Mouse (Mus musculus) layer of hippocampus, adult 11-12 months (tissue): ENCODE data around the gene Cmah.

Experiments used
- DNase-seq: peaks from one replicate; pipeline ENCODE4 v3.0.0; 2022; ENCODE audit warnings: low spot score

The Cmah gene

GRCm38 (mm10) chr13:24481615-24482295, 154.6 kb downstream of the Cmah start:
- peak; percentile 63 for DNase-seq

- DNase-seq: no peak
Measured at GRCm38 (mm10) chr13:24483691-24484090, 156.5 kb downstream of the Cmah start.

GRCm38 (mm10) chr13:24484811-24485210, 157.6 kb downstream of the Cmah start:
- DNase-seq: no peak

GRCm38 (mm10) chr13:24485964-24486363, 158.8 kb downstream of the Cmah start:
- DNase-seq: no peak

GRCm38 (mm10) chr13:24486403-24486802, 159.2 kb downstream of the Cmah start:
- no peak for DNase-seq

DNA sequence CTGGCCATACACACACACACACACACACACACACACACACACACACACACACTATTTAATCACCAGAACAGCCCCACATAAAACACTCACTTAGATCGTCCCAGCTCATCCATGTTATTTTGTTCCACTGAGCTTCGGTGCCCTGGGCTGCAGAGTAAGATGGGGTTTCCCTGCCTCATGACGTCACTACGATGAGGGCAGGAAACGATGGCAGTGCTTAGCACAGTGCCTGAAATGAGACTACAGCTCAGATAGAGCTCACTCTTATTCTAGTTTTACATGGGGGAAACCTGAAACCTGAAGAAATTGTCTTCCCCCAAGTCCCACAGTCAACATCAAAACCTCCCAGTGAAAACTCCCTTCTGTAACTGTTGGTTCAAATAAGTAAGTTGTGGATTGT, 159.9 kb downstream of the Cmah start:
- DNase-seq: no peak

DNA sequence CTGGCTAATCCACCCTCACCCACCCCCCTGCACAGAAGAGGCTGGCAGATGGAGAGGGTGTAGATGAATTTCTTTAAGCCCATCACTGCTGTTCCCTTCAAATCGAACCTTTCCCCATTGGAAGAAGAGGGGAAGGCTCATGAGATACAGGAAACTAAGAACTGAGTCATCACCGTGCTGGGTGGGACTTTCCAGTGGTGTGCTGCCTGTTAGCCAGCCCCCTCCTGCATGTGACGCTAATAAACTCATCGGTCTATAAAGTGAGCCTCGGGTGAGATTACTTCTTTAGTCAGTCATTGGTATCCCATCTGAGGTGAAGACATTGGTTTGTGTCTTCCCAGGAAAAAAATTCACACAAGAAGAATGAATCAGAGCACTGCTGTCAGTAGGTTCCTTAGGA, 160.3 kb downstream of the Cmah start:
- DNase-seq: no peak

DNA sequence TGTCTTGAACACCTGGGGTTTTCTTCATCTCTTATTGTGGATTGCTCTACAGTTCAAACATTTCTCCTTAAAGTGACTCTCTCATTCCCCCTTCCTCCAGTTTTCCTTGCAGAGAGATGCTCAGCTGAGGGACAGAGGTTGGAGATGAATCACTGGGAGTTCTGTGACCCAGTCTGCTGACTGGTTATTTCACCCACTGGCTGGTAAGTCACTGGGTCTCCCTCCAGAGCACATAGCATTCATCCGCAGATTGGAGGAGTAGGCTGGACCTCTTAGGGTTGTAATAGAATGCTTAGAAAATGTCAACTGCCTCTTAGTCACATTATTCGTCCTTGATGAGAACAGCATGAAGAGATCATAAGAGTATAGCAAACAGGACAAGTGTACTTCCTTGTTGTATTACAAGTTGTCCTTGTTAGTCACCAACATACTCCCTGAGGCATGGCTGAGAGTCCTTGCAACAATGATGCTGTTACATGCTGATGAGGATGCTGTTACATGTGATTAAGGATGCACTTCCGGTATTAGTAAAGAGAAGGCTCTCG, 161.4 kb downstream of the Cmah start:
- DNase-seq: no peak

DNA sequence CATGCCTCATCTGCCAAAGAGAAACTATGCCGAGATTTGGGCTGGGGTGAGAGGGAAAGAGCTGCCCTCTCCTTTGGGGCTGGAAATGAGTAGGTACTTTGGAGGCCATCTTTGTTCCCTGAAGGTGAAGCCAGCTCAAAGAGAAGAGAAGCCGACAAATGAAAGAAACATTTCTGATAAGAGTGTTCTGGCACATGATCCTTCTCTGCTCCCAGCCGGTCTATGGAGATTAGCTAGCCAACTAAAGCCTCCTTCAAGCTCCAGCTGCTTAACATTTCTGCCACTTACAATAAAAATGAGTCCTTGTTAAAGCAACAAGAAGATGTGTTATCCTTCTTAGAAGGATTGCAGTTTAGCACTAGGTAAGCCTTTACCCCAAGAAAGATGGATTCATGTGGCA, 162.3 kb downstream of the Cmah start:
- DNase-seq: no peak

- no peak for DNase-seq
Measured at GRCm38 (mm10) chr13:24490041-24490440, 162.8 kb downstream of the Cmah start.

DNA sequence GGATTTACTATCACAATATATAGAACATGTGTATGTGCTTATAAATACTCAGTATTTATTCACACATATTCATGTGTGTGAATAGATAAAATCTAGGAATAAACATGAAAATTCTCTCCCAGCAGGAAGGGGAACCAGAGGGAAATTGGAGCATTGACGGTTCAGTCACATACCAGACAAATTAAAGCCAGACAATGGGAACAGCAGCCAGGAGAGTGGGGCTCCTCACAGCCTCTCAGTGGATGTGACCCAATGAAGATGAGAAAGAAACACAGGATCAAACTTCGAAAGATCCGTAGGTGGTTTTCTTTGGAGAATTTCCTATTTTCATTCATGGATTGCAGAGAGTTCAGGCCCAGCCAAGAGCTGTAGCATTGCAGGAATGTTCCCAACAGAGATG, 163.9 kb downstream of the Cmah start:
- no peak for DNase-seq

GRCm38 (mm10) chr13:24493784-24494183, 166.6 kb downstream of the Cmah start:
- no peak for DNase-seq

DNA sequence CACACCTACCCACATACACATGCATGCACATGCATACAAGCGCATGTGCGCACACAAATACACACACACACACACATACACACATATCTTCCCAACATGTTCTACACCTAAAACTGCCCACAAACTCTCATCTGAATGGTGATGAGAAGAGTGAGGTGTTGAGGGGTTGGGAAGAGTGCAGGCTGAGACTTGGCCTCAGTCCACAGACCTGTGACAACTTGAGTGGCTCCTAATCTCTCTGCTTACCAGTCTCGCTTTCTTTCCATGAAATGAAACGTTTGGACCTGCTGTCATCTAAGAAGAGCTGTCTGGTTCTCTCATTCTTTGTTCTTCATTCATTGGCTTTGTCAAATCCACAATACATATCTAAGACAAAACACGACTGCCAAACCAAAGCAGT, 169.1 kb downstream of the Cmah start:
- no peak for DNase-seq

DNA sequence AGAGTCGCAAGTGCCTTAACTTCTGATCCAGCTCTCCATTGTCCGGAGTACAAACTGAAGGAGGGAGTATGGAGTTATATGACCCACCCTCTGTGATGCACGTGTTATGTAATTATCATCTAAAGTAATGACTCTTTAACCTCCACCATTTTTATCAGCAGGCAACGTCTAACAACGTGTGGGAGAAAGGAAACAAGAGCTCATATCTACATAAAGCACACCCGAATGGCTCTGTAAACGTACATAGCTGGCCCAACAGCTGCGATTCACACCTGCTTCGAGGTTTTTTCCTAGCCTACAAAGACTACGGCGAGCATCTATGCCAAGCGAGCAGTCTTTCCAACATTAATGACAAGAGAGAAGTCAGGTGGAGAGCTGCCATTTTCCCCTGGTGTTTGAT, 169.8 kb downstream of the Cmah start:
- no peak for DNase-seq

GRCm38 (mm10) chr13:24498342-24498741, 171.1 kb downstream of the Cmah start:
- DNase-seq: no peak

DNA sequence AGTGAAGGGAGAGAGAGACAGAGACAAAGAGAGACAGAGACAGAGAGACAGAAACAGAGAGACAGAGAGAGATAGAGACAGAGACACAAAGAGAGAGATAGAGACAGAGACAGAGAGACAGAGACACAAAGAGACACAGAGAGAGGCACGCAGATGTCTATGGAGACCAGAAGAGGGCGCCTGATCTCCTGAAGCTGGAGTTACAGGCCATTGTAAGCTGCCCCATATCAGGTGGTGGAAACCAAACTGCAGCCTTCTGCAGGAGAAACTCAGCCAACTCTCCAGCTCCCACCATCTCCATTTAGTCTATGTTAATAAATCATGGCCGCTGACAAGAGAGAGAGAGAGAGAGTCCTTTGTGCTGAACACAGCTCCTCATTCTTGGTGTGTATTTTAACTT, 172.3 kb downstream of the Cmah start:
- no peak for DNase-seq

DNA sequence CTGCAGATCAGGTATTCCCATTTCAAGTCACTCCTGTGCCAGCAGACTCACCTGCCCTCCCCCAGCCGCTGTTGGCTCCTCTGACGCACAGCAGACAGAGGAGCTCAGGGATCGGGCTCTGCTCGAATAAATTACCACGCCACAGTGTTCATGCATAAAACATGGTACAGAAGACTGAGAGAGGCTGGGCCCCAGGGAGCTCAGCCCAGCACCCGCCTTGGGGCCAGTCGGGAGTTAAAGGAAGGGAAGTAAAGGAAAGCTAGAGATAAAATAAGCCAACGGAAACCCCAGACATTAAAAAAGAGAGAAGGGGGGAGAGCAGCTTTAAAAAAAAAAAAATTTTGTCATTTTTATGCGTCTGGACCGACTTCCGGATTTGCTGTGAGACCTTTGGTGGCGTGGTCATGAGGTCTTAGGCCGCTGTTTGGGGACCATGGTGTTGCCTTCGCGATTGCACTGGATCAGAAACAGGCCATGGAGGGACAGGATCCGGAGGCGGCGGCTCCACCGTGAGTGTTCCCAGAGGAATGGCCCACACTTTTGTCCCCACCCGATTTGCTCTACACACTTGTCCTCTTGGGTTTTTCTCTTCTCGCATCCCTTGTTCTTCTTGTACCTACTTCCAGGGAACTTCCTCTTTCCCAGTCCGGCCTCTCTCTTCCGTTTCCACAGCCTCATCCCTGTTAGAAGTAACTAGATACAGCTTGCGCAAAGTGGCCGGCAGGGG, 174.1 kb downstream of the Cmah start:
- DNase-seq: no peak

- no peak for DNase-seq
Measured at GRCm38 (mm10) chr13:24501919-24502318, 174.7 kb downstream of the Cmah start.

GRCm38 (mm10) chr13:24505812-24506211, 178.6 kb downstream of the Cmah start:
- DNase-seq: no peak

- no peak for DNase-seq
Measured at GRCm38 (mm10) chr13:24507156-24507555, 180.0 kb downstream of the Cmah start.

DNA sequence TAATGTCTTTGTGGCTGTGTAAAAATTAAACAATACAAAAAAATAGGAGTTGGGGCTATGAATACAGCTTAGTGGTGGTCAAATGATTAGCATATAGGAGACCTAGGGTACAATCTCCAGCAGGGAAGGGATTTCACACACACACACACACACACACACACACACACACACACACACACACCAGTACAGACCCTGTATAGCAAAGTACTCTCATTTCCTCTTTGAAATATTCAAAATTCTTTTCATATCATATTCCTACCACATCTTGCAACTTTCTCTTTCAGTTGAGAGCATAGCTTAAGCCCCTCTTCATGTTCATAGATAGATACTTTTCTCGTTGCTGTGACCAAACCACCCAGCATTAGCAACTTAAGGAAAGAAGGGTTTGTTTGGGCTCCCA, 181.7 kb downstream of the Cmah start:
- DNase-seq: no peak

GRCm38 (mm10) chr13:24511367-24511766, 184.2 kb downstream of the Cmah start:
- no peak for DNase-seq

DNA sequence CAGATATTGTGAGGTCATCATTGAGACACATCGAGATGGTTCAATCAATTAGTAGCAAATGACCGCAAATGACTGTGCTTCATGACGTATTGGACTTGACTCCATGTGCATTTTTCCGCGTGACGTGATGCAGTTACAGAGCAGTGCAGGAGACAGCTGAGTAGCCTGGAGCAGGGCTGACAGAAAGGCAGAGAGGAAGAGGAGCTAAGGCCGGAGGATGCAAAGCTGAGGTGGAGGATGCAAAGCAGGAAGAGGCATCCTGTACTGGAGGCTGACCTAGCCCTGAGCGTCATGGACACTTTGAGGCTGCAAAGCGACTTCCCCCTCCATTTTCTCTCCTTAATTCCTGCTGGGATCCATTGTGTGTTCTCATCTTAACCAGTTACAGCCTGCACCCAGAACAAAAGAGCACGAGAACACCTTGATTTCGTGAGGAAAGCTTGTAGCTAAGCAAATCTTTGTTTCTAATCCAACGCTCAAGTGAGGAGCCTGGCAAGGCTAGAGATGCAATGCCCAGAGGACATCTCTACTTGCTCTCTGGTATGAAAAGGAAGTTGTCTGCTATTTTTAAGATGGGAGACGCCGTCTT, 184.8 kb downstream of the Cmah start:
- no peak for DNase-seq
